Mouse (Mus musculus): ENCODE measurements at regions not wholly inside any gene's neighbourhood (a gene's known extent, or its start where the extent isn't known, plus 50 kb on each side); places are given as distances from the start of the nearest gene placed in this dataset.
A peak's percentile ranks its signal among the peaks of the same experiment; 100 is the strongest.

DNA sequence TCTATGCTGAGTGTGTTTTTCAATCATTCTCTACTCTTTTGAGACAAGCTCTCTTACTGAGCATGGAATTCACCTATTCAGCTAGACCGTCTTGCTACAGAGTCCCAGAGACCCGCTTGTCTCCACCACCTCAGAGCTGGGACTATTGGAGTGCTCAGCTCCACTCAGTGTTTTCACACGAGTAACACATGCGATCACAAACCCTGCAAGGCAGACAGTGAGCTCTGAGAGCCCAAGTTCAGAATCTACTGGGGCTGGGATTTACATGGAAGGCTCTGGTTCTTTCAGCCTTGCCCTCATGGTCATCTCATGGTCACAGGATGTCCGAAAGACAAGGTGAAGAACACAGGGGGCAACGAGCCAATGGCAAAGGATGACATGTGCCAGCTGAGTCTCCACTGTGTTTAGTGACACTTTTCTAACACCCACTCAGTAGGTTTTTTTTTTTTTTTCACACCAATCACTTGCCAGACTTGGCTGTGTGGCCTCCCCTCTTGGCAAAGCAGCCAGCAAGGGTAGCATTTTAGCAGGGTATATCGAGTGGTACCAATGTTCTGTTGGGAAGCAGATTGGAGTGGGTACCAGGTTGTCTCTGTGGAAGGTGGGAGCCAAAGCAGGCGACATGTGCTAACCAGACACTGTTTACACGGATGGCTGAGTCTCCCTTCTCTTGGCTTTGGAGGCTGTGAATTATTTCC is 51.2 kb upstream of the Gtsf1l start:
- no peak for DNase-seq (ENCODE audit: inconsistent age in 2 of 2, low spot score in 1 of 2)

DNA sequence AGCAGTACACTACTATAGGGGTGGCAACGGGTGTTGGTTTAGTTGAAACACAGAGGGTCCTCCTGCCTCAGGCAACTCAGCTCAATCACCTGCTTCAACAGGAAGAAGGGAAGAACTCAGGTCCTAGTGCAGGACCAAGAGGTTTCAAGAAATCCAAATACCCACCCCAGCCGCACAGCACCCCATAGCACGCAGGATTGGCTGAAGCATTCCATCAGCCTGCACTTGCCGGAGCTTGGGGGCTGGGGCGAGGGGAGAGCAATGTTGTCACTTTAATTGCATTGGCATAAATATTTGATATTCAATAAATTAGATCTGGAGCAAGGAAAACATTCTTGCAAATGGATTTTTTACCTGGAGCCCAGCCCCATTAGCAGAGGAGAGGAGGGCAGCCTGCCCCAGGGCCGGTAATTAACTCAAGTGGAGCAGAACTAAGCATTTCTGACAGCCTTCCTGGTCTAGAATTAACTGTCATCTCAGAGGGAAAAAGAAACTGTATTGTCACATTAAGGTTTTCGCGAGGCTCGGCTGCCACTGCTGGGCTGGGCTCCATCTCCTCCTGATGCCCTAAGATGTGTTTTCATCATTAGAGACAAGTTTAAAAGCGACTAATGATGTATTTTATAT is 55.2 kb upstream of the Gtsf1l start:
- DNase-seq (ENCODE audit: inconsistent age in 2 of 2, low spot score in 1 of 2), result no peak

DNA sequence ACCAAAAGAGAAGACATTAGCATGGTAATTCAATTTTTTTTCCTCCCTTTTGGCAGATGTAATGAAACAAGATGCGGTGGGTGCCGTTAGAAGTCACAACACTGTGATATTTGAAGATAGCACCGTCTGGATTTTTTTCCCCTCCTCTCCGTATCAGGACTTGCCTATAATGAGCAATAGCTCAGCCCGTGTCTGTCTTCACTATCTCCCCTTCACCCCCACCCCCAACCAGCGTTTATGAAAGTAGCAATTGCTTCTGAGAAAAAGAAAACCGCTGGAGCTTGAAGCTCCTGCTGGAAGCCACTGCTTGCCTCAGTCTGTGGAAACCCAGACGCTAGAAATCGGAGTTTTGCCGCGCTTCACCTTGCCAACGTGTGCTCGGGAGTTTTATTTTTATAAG is 55.8 kb upstream of the Gtsf1l start:
- no peak for DNase-seq (ENCODE audit: inconsistent age in 2 of 2, low spot score in 1 of 2)

DNA sequence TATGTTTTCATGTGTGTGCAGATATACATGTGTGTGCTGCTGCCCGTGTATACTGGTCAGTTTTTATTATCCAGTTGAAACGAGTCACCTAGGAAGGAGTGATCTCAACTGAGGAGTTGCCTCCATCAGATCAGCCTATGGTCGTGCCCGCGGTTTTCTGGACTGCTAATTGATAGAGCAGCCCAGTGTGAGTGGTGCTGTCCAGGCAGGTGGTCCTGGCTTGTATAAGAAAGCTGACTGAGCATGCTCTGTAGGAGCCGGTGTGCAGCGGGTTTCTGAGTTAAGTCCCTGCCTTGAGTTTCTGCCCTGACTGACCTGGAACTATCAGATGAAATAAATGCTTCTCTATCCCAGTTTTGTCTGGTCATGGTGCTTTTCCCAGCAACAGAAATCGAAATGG is 56.9 kb upstream of the Tox2 start:
- no peak for DNase-seq (ENCODE audit: inconsistent age in 2 of 2, low spot score in 1 of 2)

DNA sequence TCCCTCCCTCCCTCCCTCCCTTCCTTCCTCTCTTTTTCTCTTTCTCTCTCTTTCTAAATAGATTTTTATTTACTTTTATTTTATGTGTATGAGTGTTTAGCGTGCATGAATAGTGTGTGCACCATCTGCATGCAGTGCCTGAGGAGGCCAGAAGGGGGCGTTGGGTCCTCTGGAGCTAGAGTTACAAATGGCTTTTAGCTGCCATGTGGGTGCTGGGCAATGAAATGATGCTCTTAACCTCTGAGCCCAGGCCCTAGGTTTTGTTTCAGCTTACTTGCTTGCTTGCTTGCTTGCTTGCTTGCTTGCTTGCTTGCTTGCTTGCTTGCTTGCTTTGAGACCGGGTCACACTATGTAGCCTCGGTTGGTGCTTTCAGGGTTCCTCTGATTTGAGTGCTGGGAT is 56.4 kb upstream of the Tox2 start:
- DNase-seq (ENCODE audit: inconsistent age in 2 of 2, low spot score in 1 of 2), result no peak

DNA sequence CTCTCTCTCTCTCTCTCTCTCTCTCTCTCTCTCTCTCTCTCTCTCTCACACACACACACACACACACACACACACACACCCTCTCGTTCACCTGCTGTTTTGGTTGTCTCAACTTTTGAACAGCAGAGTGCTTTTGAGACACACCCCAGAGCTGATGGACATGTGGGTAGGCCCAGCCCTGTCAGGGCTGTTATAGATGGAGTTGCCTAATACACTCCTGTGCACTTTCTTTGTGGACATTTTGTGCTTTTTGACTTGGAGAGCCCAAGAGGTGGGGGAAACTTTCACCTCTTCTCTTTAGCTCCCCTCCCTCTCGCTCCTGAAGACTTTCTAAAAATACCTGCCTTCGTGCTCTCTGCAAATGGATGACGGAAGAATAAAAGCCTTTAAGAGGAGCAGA is 55.5 kb upstream of the Tox2 start:
- DNase-seq (ENCODE audit: inconsistent age in 2 of 2, low spot score in 1 of 2), result no peak

DNA sequence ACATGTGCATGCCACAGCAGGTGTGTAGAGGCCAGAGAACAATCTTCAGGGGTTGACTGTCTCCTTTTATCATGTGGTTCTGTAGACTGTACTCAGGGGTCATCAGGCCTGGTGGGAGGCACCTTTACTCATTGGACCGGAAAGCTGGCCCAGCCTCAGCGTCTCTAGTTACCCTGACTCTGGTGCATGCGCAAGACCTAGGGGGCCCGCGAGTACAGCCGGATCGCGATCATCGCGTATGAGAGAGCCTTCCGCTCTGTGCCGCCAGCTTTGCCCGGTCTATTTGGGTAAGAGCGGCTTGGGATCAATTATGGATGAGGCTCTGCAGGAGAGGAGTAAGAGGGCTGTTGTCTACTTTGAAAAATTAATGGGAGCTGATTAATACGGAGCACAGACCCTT is 51.9 kb upstream of the Tox2 start:
- no peak for DNase-seq (ENCODE audit: inconsistent age in 2 of 2, low spot score in 1 of 2)

DNA sequence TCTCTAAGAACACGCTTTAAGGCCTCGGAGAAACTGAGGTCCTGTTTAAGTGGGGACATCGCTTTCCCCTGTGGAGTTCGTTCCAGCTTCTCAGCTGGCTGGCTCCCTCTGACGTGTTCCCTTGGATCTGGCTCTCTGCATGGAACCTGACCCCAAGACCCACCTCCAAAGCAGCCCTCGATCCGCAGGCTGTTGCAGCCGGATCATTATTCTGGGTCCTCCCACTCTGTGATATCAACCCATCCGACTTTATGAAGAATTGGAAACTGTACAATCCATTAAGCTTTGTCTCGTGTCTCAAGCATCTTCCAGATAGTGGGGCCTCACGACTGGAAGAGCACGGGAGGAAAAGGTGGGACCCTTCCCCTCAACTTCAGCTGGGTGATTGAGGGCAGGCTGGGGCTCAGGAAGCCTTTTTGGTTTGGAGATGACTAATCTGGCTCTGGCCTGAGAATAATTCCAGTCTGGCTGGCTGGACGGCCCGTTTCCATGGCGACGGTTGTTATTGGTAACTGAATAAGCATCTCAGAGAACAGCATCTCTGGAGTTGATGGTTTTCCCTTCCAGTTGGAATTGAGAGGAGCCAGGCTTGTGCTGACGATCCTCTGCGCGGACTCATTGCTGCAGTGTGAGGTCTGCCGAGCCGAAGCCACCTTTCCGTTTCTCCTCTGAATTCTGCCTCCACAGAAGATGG is 50.4 kb upstream of the Tox2 start:
- DNase-seq (ENCODE audit: inconsistent age in 2 of 2, low spot score in 1 of 2), result peak in 1 of 2 experiments; percentile 54
